Mouse (Mus musculus) kidney, postnatal 0 days (tissue): ENCODE measurements around the gene Fgf11. TPM values are rescaled to one million over a fixed set of nuclear protein-coding genes. Genes with fewer than 3 reads are reported as not detected.

ENCODE experiments used
- ATAC-seq: fragments of 200-750 bp; cut with Nextera tagmentation; replicated peaks from 2 replicates; pipeline ENCODE4 v1.8.0; 2017; ENCODE audit warnings: low read depth, moderate number of reproducible peaks, moderate TSS enrichment, moderate library complexity; ENCODE audit not compliant: low FRiP score
- DNase-seq: peaks from one replicate; pipeline ENCODE4 v3.0.0-alpha.2; 2016; ENCODE audit warnings: low spot score
- H3K27ac ChIP-seq: fragments of 300-500 bp; sonication (generic); 2 replicates; pipeline ENCODE4 v1.5.1; 2014; ENCODE audit warnings: mild to moderate bottlenecking
- H3K27me3 ChIP-seq: fragments of 300-500 bp; sonication (generic); 2 replicates; pipeline ENCODE4 v1.6.1; 2014; ENCODE audit warnings: low read length, mixed read lengths; ENCODE audit not compliant: insufficient read depth
- H3K36me3 ChIP-seq: fragments of 300-500 bp; sonication (generic); 2 replicates; pipeline ENCODE4 v1.6.1; 2014; ENCODE audit warnings: low read length, mixed read lengths; ENCODE audit not compliant: insufficient read depth
- H3K4me1 ChIP-seq: fragments of 300-500 bp; sonication (generic); replicated peaks from 2 replicates; pipeline ENCODE4 v1.6.1; 2014; ENCODE audit warnings: antibody characterized with exemption, low read length, mixed read lengths; ENCODE audit not compliant: insufficient read depth
- H3K4me2 ChIP-seq: fragments of 300-500 bp; sonication (generic); 2 replicates; pipeline ENCODE4 v1.6.1; 2014; ENCODE audit warnings: mild to moderate bottlenecking, low read length, moderate library complexity, mixed read lengths
- H3K4me3 ChIP-seq: fragments of 300-500 bp; sonication (generic); replicated peaks from 2 replicates; pipeline ENCODE4 v1.5.1; 2014; ENCODE audit warnings: low read depth, low read length
- H3K9ac ChIP-seq: fragments of 300-500 bp; sonication (generic); 2 replicates; pipeline ENCODE4 v1.6.1; 2014; ENCODE audit warnings: low read depth, low read length
- H3K9me3 ChIP-seq: fragments of 300-500 bp; sonication (generic); replicated peaks from 2 replicates; pipeline ENCODE4 v1.6.1; 2016; ENCODE audit warnings: low read length, inconsistent platforms, mixed read lengths
- CTCF ChIP-seq: IDR thresholded peaks from 2 replicates; pipeline ENCODE4 v1.5.1; 2016; ENCODE audit warnings: antibody characterized with exemption, low read depth, mild to moderate bottlenecking, moderate library complexity
- WGBS: fragments of 180-500 bp; shearing (Covaris S2); extraction: QIAGEN DNeasy Blood & Tissue Kit; methylation state at CpG from one replicate; pipeline ENCODE4 v1.1.7; 2014; 5-methylcytosine and 5-hydroxymethylcytosine counted together
- polyA plus RNA-seq: library from polyadenylated mRNA; unstranded; fragments of >200 nt; fragmentation: Nextera tagmentation; extraction: Ambion mirVana; gene quantifications from 2 replicates; pipeline ENCODE4 v1.2.1, GENCODE M21; 2015

Gene Fgf11
- polyA plus RNA-seq, 1 experiment from 2014 or later: 0.63 TPM

GRCm38 (mm10) chr11:69793429-69793828 lies 8.2 kb downstream of the Fgf11 start:
- Histone ChIP-seq H3K4me1 (0 out of 2 replicates have a peak, but pooled peaks cover 7% of the 10 kb centered on the region), H3K4me2 (no peak overlapping the region), H3K27me3 (no peaks in the 10 kb centered on the region), H3K27ac (no peak overlapping the region), H3K36me3 (no peaks in the 10 kb centered on the region), H3K9ac (no peak overlapping the region), H3K9me3 (no peaks in the 10 kb centered on the region), H3K4me3 (no peak overlapping the region)
- 57% methylated on average over 5 of the region's 5 CpGs for WGBS
- ATAC-seq (no peak), DNase-seq (no peak)
- no peak for TF ChIP-seq CTCF

GRCm38 (mm10) chr11:69791420-69791819 lies 10.2 kb downstream of the Fgf11 start:
- no peak overlapping the region for H3K9ac ChIP-seq
- WGBS: 60% methylated on average over 5 of the region's 5 CpGs
- H3K27ac ChIP-seq: no peak overlapping the region
- H3K36me3 ChIP-seq: no peaks in the 10 kb centered on the region
- ATAC-seq (no peak), DNase-seq (no peak)
- no peaks in the 10 kb centered on the region for H3K9me3 ChIP-seq
- no peak overlapping the region for H3K4me2 ChIP-seq
- 0 out of 2 replicates have a peak, but pooled peaks cover 7% of the 10 kb centered on the region for H3K4me1 ChIP-seq
- no peak for TF ChIP-seq CTCF
- no peaks in the 10 kb centered on the region for H3K27me3 ChIP-seq
- H3K4me3 ChIP-seq: no peak overlapping the region

GRCm38 (mm10) chr11:69789431-69789830 lies 12.2 kb downstream of the Fgf11 start:
- DNase-seq (peak; percentile 44), ATAC-seq (no peak)
- H3K9me3 ChIP-seq: no peaks in the 10 kb centered on the region
- 0 out of 2 replicates have a peak, but pooled peaks cover 3% of the 10 kb centered on the region for H3K4me1 ChIP-seq
- no peak overlapping the region for H3K4me3 ChIP-seq
- no peak for TF ChIP-seq CTCF
- no peak overlapping the region for H3K27ac ChIP-seq
- no peak overlapping the region for H3K9ac ChIP-seq
- no peak overlapping the region for H3K4me2 ChIP-seq
- no peaks in the 10 kb centered on the region for H3K27me3 ChIP-seq
- 34% methylated on average over 5 of the region's 5 CpGs for WGBS
- H3K36me3 ChIP-seq: no peaks in the 10 kb centered on the region

GRCm38 (mm10) chr11:69787306-69787705 lies 14.4 kb downstream of the Fgf11 start:
- Histone ChIP-seq H3K27me3 (no peaks in the 10 kb centered on the region), H3K36me3 (no peaks in the 10 kb centered on the region), H3K9me3 (no peaks in the 10 kb centered on the region), H3K4me1 (0 out of 2 replicates have a peak, but pooled peaks cover 3% of the 10 kb centered on the region), H3K9ac (no peak overlapping the region), H3K4me3 (no peak overlapping the region), H3K27ac (no peak overlapping the region), H3K4me2 (no peak overlapping the region)
- no peak for TF ChIP-seq CTCF
- WGBS: 92% methylated on average over 5 of the region's 5 CpGs
- no peak for DNase-seq
- ATAC-seq: no peak

GRCm38 (mm10) chr11:69784793-69785272 lies 16.8 kb downstream of the Fgf11 start:
- Histone ChIP-seq H3K9me3 (no peaks in the 10 kb centered on the region), H3K4me3 (no peak overlapping the region), H3K27ac (no peak overlapping the region), H3K9ac (no peak overlapping the region), H3K27me3 (no peaks in the 10 kb centered on the region), H3K36me3 (no peaks in the 10 kb centered on the region), H3K4me1 (0 out of 2 replicates have a peak, but pooled peaks cover 3% of the 10 kb centered on the region), H3K4me2 (peak overlapping the region; percentile 37)
- ATAC-seq: peak; percentile 39; the same call in 1 of the 2 replicates
- DNase-seq: peak; percentile 61
- WGBS: 37% methylated on average over 15 of the region's 15 CpGs
- no peak for TF ChIP-seq CTCF

GRCm38 (mm10) chr11:69781828-69782227 lies 19.8 kb downstream of the Fgf11 start:
- ATAC-seq (no peak), DNase-seq (no peak)
- 26% methylated on average over 4 of the region's 4 CpGs for WGBS
- Histone ChIP-seq H3K27me3 (no peaks in the 10 kb centered on the region), H3K4me2 (no peak overlapping the region), H3K4me1 (peaks cover 14% of the 10 kb centered on the region), H3K9ac (no peak overlapping the region), H3K27ac (no peak overlapping the region), H3K4me3 (no peak overlapping the region), H3K9me3 (no peaks in the 10 kb centered on the region), H3K36me3 (no peaks in the 10 kb centered on the region)
- no peak for TF ChIP-seq CTCF

- Histone ChIP-seq H3K9me3 (no peaks in the 10 kb centered on the region), H3K27me3 (no peaks in the 10 kb centered on the region), H3K4me3 (no peak overlapping the region), H3K36me3 (no peaks in the 10 kb centered on the region), H3K4me2 (0 out of 2 replicates have a peak overlapping the region, but pooled peaks have one; percentile 15), H3K27ac (no peak overlapping the region), H3K9ac (no peak overlapping the region), H3K4me1 (peaks cover 11% of the 10 kb centered on the region)
- WGBS: 66% methylated on average over 7 of the region's 7 CpGs
- DNase-seq (no peak), ATAC-seq (no peak)
- no peak for TF ChIP-seq CTCF
Observed at GRCm38 (mm10) chr11:69778985-69779384, 22.7 kb downstream of the Fgf11 start.
